Mouse (Mus musculus): Measurements from ENCODE around the gene Ipo4. TPM values are rescaled to one million over a fixed set of nuclear protein-coding genes. Genes with fewer than 3 reads are reported as not detected.

The Ipo4 gene
- polyA plus RNA-seq, 1 experiment from 2014 or later = 68.5 TPM

- peak overlapping the region; percentile 19 for H3K4me3 ChIP-seq (replicated peaks)
- no peak for ATAC-seq (ENCODE audit: low FRiP score)
- H3K4me1 ChIP-seq = 0 out of 2 replicates have a peak, but pooled peaks cover 2% of the 10 kb centered on the region
- H3K36me3 ChIP-seq (replicated peaks) = no peaks in the 10 kb centered on the region
- WGBS = 59% methylated on average over 22 of the region's 22 CpGs
- 0 out of 2 replicates have a peak overlapping the region, but pooled peaks have one; percentile 18 for H3K9ac ChIP-seq
- 0 out of 2 replicates have a peak, but pooled peaks cover 2% of the 10 kb centered on the region for H3K27me3 ChIP-seq
- H3K27ac ChIP-seq = no peak overlapping the region
- peak overlapping the region; percentile 35 for H3K4me2 ChIP-seq
- H3K9me3 ChIP-seq = no peaks in the 10 kb centered on the region
These were observed 17.1 kb downstream of the Ipo4 start for GRCm38 (mm10) chr14:55618486-55619195.

GRCm38 (mm10) chr14:55617822-55618221 lies 17.9 kb downstream of the Ipo4 start, which contains the start of gene Rec8:
Gene Rec8 (plus strand): TSS chr14:55618037.
- Histone ChIP-seq H3K4me3 (replicated peaks) (peak within 1 kb of the TSS; percentile 19), H3K9ac (0 out of 2 replicates have a peak within 1 kb of the TSS, but pooled peaks have one; percentile 18), H3K36me3 (replicated peaks) (no peaks in the 10 kb centered on the region), H3K9me3 (no peaks in the 10 kb centered on the region), H3K4me2 (peak within 1 kb of the TSS; percentile 35), H3K27ac (no peak within 1 kb of the TSS), H3K4me1 (0 out of 2 replicates have a peak, but pooled peaks cover 2% of the 10 kb centered on the region), H3K27me3 (0 out of 2 replicates have a peak, but pooled peaks cover 2% of the 10 kb centered on the region)
- peak; percentile 72 for ATAC-seq (ENCODE audit: low FRiP score)
- WGBS = 29% methylated on average over 21 of the region's 21 CpGs

GRCm38 (mm10) chr14:55616844-55617243 lies 18.9 kb downstream of the Ipo4 start:
- H3K4me2 ChIP-seq = no peak overlapping the region
- no peaks in the 10 kb centered on the region for H3K9me3 ChIP-seq
- H3K27me3 ChIP-seq = 0 out of 2 replicates have a peak, but pooled peaks cover 2% of the 10 kb centered on the region
- no peak overlapping the region for H3K4me3 ChIP-seq (replicated peaks)
- 0 out of 2 replicates have a peak, but pooled peaks cover 2% of the 10 kb centered on the region for H3K4me1 ChIP-seq
- no peak overlapping the region for H3K9ac ChIP-seq
- H3K27ac ChIP-seq = no peak overlapping the region
- ATAC-seq (ENCODE audit: low FRiP score) = no peak
- no peaks in the 10 kb centered on the region for H3K36me3 ChIP-seq (replicated peaks)
- 89% methylated on average over 2 of the region's 2 CpGs for WGBS

- Histone ChIP-seq H3K9me3 (no peaks in the 10 kb centered on the region), H3K9ac (no peak overlapping the region), H3K27me3 (0 out of 2 replicates have a peak, but pooled peaks cover 2% of the 10 kb centered on the region), H3K36me3 (replicated peaks) (no peaks in the 10 kb centered on the region), H3K27ac (no peak overlapping the region), H3K4me1 (0 out of 2 replicates have a peak, but pooled peaks cover 2% of the 10 kb centered on the region), H3K4me3 (replicated peaks) (no peak overlapping the region), H3K4me2 (no peak overlapping the region)
- WGBS = 50% methylated on average over 2 of the region's 2 CpGs
- no peak for ATAC-seq (ENCODE audit: low FRiP score)
These were observed 19.9 kb downstream of the Ipo4 start for GRCm38 (mm10) chr14:55615876-55616275.

GRCm38 (mm10) chr14:55614565-55615178 lies 21.1 kb downstream of the Ipo4 start:
- no peak overlapping the region for H3K9ac ChIP-seq
- 0 out of 2 replicates have a peak, but pooled peaks cover 2% of the 10 kb centered on the region for H3K27me3 ChIP-seq
- H3K4me1 ChIP-seq = 0 out of 2 replicates have a peak, but pooled peaks cover 2% of the 10 kb centered on the region
- ATAC-seq (ENCODE audit: low FRiP score) = no peak
- no peak overlapping the region for H3K4me2 ChIP-seq
- no peaks in the 10 kb centered on the region for H3K9me3 ChIP-seq
- H3K36me3 ChIP-seq (replicated peaks) = peaks cover 3% of the 10 kb centered on the region; the same call in 1 of the 2 replicates
- 86% methylated on average over 7 of the region's 7 CpGs for WGBS
- no peak overlapping the region for H3K4me3 ChIP-seq (replicated peaks)
- no peak overlapping the region for H3K27ac ChIP-seq

- H3K4me3 ChIP-seq (replicated peaks) = no peak overlapping the region
- H3K36me3 ChIP-seq (replicated peaks) = peaks cover 16% of the 10 kb centered on the region
- no peak overlapping the region for H3K4me2 ChIP-seq
- H3K27ac ChIP-seq = no peak overlapping the region
- no peak overlapping the region for H3K9ac ChIP-seq
- H3K4me1 ChIP-seq = no peaks in the 10 kb centered on the region
- 0 out of 2 replicates have a peak, but pooled peaks cover 2% of the 10 kb centered on the region for H3K27me3 ChIP-seq
- ATAC-seq (ENCODE audit: low FRiP score) = no peak
- 74% methylated on average over 6 of the region's 6 CpGs for WGBS
- no peaks in the 10 kb centered on the region for H3K9me3 ChIP-seq
These were observed 22.4 kb downstream of the Ipo4 start for GRCm38 (mm10) chr14:55613346-55613745.

GRCm38 (mm10) chr14:55608339-55608738 lies 27.4 kb downstream of the Ipo4 start:
- Histone ChIP-seq H3K4me1 (peaks cover 11% of the 10 kb centered on the region), H3K9ac (no peak overlapping the region), H3K4me3 (replicated peaks) (no peak overlapping the region), H3K27me3 (no peaks in the 10 kb centered on the region), H3K36me3 (replicated peaks) (peaks cover 50% of the 10 kb centered on the region), H3K27ac (no peak overlapping the region), H3K4me2 (no peak overlapping the region), H3K9me3 (no peaks in the 10 kb centered on the region)
- 95% methylated on average over 6 of the region's 6 CpGs for WGBS
- no peak for ATAC-seq (ENCODE audit: low FRiP score)

- WGBS = 95% methylated on average over 16 of the region's 16 CpGs
- ATAC-seq (ENCODE audit: low FRiP score) = no peak
- Histone ChIP-seq H3K9me3 (no peaks in the 10 kb centered on the region), H3K27ac (no peak overlapping the region), H3K9ac (no peak overlapping the region), H3K36me3 (replicated peaks) (peaks cover 74% of the 10 kb centered on the region), H3K4me2 (no peak overlapping the region), H3K27me3 (no peaks in the 10 kb centered on the region), H3K4me3 (replicated peaks) (no peak overlapping the region), H3K4me1 (peaks cover 12% of the 10 kb centered on the region)
These were observed 29.9 kb downstream of the Ipo4 start for GRCm38 (mm10) chr14:55605743-55606459.

GRCm38 (mm10) chr14:55604823-55605222 lies 30.9 kb downstream of the Ipo4 start:
- no peak for ATAC-seq (ENCODE audit: low FRiP score)
- peaks cover 84% of the 10 kb centered on the region for H3K36me3 ChIP-seq (replicated peaks)

GRCm38 (mm10) chr14:55603633-55604576 lies 31.9 kb downstream of the Ipo4 start:
- H3K9ac ChIP-seq = peak overlapping the region; percentile 33; the same call in 1 of the 2 replicates
- peak overlapping the region; percentile 26 for H3K4me3 ChIP-seq (replicated peaks)

More at GRCm38 (mm10) chr14:55604823-55605222, 30.9 kb downstream of the Ipo4 start:
- Histone ChIP-seq H3K4me2 (no peak overlapping the region), H3K4me3 (replicated peaks) (no peak overlapping the region), H3K9ac (no peak overlapping the region), H3K4me1 (peaks cover 12% of the 10 kb centered on the region), H3K9me3 (no peaks in the 10 kb centered on the region), H3K27me3 (no peaks in the 10 kb centered on the region), H3K27ac (no peak overlapping the region)
- WGBS = 95% methylated on average over 11 of the region's 11 CpGs

GRCm38 (mm10) chr14:55603271-55603632 lies 32.5 kb downstream of the Ipo4 start, which contains the start of gene Irf9:
Gene Irf9 (plus strand): TSS chr14:55603571.
- Histone ChIP-seq H3K27me3 (no peaks in the 10 kb centered on the region), H3K4me2 (peak within 1 kb of the TSS; percentile 45), H3K4me1 (peaks cover 12% of the 10 kb centered on the region), H3K27ac (peak within 1 kb of the TSS; percentile 13; the same call in 1 of the 2 replicates), H3K36me3 (replicated peaks) (peaks cover 84% of the 10 kb centered on the region), H3K9ac (peak within 1 kb of the TSS; percentile 33; the same call in 1 of the 2 replicates), H3K9me3 (no peaks in the 10 kb centered on the region), H3K4me3 (replicated peaks) (peak within 1 kb of the TSS; percentile 26)
- 88% methylated on average over 7 of the region's 7 CpGs for WGBS
- ATAC-seq (ENCODE audit: low FRiP score) = no peak

More at GRCm38 (mm10) chr14:55603633-55604576, 31.9 kb downstream of the Ipo4 start:
- H3K4me2 ChIP-seq = peak overlapping the region; percentile 45
- peak overlapping the region; percentile 13; the same call in 1 of the 2 replicates for H3K27ac ChIP-seq
- ATAC-seq (ENCODE audit: low FRiP score) = peak; percentile 84
- H3K27me3 ChIP-seq = no peaks in the 10 kb centered on the region
- WGBS = 20% methylated on average over 19 of the region's 19 CpGs
- H3K4me1 ChIP-seq = peaks cover 12% of the 10 kb centered on the region
- H3K9me3 ChIP-seq = no peaks in the 10 kb centered on the region
- peaks cover 84% of the 10 kb centered on the region for H3K36me3 ChIP-seq (replicated peaks)

All from forebrain, embryonic 12.5 days (tissue).